Mouse (Mus musculus) CD4-positive helper T cell, adult 2 months (primary cell): ENCODE measurements at regions not wholly inside any gene's neighbourhood (a gene's known extent, or its start where the extent isn't known, plus 50 kb on each side); places are given as distances from the start of the nearest gene placed in this dataset.
A peak's percentile ranks its signal among the peaks of the same experiment; 100 is the strongest.

Source experiments
- DNase-seq: peaks from one replicate; pipeline ENCODE4 v3.0.0-alpha.2; 2012; ENCODE audit warnings: low read depth, missing footprints, low spot score

DNA sequence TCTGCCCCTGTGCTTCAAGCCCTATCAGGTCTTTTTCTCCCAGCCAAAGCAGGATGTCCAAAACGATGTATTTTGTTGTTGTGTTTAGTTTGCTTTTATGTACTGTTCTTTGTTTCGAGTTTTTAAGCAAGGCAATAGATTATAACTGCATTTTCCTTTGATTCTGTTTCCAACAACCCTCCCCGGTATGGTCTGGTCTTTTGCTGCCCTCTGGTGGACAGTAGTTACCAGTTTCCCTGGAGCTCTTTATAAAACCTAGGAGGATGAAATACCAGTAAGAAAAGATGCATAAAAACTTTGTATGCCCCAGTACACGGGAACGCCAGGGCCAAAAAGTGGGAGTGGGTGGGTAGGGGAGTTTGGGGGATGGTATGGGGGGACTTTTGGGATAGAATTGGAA lies 73.9 kb upstream of the Itm2a start:
- DNase-seq = peak; percentile 49

- DNase-seq = no peak
These were observed 66.1 kb upstream of the Itm2a start for GRCm38 (mm10) chrX:107469242-107469641.
